Mouse (Mus musculus): ENCODE measurements around the gene Pcca.

Gene Pcca

DNA sequence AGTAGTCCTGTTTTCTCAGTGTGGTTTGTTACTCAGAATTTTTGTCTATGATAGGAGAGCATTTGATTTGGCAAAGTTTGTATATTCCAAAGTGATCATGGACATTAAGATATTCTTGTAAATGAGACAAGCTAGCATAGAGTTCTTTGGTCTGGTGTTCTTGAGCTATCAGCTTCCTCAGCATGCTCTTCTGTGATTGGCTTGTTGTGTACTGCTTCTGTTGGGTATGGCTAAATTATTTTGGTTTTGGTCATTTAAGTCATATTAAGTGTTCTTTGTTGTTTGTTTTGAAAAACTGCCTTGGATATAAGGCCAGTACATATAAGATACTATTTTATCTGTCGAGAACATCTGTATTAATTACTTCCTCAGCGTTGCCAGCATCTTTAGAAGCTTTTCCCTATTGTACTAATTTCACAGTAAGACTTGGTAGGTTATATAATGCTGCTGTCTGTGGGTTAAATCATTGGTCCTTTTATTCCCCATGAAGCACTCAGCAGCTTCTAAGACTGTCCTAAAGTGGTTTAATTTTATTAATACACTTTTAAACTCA, 105.1 kb downstream of the Pcca start:
- intact Hi-C loops (cut with DNase I), result loop anchor here (10.0 kb wide), 1 partner anchor 414 kb away; no protein-coding TSS in a partner anchor

DNA sequence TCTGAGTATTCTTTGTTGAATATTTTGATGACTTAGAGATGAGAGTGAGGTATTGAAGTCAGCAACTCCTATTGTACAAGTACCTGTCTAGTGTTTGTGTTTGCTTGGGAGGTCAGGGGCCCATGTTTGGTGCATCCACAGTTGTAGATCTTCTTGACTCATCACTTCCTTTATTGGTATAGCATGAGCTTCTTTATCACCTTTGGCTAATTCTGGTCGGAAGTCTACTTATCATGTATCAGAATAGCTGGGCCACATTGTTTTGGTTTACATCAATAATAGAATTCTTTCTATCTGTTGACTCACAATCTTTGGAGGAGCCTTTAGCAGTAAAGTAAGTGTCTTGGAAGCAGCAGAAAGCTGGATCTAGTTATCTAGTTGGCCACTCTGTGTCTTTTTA, 108.3 kb downstream of the Pcca start:
- intact Hi-C loops (cut with DNase I), result loop anchor here (5.0 kb wide), 1 partner anchor 45 kb away; no protein-coding TSS in a partner anchor

DNA sequence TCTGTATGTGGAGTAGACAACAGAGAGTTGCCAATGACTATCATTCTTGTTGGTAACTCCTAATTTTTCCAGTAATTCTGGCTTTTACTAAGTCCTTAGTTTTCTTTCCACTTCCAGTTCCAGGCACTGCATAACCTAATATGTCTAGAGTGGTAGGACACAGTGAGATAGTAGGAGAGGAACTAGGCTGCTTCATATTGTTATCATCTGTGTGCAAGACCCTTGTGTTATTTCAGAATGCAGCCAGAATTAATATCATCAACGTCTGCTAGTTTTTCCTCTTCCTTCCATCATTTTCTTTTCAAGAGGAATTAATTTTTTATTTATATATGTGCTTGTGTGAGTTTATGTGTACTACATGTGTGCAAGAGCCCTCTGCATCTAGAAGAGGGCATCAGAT, 114.1 kb downstream of the Pcca start:
- intact Hi-C loops (cut with DNase I), result no loop called here

DNA sequence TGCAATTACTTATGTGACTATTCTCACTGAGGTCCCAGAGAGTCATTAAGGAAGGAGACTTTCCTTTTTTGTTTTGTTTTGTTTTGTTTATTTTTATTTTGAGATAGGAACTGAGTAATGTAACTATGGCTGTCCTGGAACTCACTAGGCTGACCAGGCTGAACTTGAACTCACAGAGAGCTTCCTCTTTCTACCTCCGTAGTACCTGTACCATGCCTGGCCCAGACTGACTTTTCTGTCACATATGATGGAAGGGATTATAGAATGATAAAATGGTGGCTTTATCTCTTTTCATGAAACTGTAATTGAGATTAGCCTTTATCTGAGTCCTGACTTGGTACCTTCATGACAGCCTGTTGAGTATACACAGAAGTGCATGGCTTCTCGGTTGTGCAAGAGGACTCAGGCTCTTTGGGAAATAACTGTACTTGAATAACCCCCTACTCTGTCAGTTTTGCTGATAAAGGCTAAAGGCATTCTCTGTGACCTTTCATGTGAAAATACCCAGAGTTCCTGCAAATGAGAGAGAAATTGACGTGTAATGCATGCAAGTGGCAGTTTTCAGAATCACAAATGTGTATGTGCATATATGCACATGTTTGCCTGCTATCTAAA, 115.3 kb downstream of the Pcca start:
- intact Hi-C loops (cut with DNase I), result no loop called here

DNA sequence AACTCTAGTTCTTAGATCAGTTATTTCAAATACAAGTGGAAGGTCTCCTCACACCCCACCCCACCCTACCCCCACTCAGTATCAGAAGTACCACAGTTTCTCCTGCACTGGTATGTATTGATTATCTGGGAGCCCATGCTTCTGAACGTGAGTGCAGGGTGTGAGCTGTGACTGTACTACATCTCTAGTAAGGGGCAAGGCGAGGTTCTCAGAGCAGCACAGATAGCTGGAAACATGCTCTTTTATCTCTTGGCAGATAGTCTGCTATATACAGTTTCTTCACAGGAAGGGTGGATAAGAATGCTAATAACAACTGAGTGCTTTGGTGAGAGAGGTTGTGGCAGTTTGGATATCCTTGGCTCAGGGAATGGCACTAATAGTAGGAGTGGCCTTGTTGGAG, 117.6 kb downstream of the Pcca start:
- intact Hi-C loops (cut with DNase I), result no loop called here

DNA sequence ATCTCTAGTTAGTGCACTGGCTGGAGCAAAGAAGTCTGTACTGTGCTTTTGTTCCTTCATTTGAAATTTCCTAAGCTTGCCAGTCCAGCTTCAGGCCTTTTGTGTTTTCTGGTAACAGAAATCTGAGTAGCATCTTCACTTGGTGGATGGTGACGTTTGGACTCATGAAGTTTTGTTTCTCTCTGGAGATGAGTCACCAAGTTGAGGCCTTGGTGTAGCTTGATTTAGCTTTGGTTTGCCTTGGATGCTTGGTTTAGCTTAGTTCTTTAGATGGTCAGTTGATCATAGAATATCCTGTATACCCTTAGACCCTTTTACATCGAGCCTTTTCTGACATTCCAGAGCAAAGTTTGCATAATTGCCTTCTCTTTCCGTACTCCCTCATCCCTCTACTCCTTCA, 141.5 kb downstream of the Pcca start:
- intact Hi-C loops (cut with DNase I), result no loop called here

DNA sequence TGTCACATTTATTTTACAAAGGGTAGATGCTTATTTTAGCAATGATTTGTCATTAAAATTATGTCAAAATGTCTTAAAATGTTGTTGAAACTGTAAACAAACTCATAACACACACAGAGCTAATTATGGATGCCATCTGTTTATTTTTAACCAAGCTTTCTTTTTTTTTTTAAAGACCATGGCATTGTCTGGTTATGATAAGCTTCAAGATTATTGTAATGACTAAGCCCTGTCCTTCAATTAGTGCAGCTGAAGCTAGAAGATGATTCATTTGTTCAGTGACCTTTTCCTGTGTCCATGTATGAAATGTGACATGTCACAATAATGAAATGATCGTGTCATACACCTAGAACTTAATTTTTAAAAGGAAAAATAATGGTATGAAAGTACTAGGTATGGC, 149.5 kb downstream of the Pcca start:
- intact Hi-C loops (cut with DNase I), result no loop called here

DNA sequence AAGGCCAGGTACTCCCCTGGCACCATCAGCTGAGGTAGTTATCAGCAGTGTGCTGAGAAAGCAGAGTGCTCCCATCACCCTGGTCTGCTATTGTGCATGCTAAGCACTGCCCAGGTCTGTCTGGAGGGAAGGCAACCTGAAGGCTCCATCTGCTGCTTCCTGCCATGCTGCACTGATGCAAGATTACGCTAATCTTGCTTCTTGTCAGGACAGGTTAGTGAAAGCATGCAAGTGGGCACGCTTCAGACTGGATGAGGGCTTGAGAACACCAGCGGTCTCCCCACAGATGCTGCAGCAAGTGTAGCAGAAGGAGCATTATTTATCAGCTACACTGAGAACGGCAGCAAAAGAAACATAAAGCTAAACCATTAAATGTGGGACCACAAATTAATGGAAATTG, 150.1 kb downstream of the Pcca start:
- intact Hi-C loops (cut with DNase I), result no loop called here

DNA sequence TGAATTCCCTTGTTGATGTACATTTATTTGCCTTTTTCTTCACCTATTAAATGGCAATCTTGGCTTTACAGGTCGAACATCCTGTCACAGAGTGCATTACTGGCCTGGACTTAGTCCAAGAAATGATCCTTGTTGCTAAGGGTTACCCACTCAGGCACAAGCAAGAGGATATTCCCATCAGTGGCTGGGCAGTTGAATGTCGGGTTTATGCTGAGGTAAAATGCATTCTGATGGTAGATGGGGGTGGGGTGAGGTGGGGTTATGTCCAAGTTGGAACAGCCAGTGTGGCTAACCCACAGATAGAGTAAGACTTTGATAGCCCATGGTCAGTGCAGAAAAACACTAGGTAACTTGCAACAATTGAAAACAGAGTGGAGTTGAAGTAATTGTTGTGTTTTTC, 150.7 kb downstream of the Pcca start:
- intact Hi-C loops (cut with DNase I), result loop anchor here (5.0 kb wide), 1 partner anchor 43 kb away; no protein-coding TSS in a partner anchor

DNA sequence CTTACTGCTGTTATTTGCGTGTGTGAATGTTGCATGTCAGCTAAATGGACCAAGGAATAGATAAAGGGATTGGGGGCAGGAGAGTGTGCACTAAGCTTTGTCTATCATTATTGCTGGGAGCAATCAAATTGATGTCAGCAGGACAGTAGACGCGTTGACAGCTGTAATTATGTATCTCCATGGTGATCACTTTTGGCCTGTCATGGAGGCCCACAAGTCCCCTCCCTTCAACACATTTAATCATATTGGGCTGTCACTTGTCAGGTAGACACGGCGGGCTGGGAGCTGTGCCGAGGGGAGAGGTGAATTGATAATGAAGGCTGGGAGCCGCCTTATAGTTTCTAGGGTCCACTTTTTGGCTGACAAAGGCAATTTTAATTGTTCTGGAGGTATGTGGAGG, 153.3 kb downstream of the Pcca start:
- intact Hi-C loops (cut with DNase I), result loop anchor here (5.0 kb wide), 1 partner anchor 45 kb away; no protein-coding TSS in a partner anchor

DNA sequence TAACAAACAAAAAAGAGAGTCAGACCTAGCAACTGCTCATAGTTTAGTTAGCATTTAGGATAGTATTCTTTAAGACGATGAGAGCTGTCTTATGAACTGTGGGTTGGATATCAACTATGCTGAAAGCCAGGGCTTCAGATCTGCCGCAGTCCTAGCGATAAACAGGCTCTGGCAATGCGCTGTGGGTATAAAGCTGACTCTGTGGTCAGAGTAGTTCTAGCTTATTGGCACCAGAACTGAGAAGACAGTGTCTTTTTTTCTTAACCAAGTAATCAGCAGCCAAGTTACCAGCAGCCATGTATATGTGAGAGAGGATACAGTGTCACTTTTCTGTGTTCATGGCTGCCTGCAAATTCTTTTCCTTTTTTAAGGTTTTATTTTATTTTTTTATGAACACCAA, 154.3 kb downstream of the Pcca start:
- intact Hi-C loops (cut with DNase I), result loop anchor here (5.0 kb wide), 1 partner anchor 46 kb away; no protein-coding TSS in a partner anchor

DNA sequence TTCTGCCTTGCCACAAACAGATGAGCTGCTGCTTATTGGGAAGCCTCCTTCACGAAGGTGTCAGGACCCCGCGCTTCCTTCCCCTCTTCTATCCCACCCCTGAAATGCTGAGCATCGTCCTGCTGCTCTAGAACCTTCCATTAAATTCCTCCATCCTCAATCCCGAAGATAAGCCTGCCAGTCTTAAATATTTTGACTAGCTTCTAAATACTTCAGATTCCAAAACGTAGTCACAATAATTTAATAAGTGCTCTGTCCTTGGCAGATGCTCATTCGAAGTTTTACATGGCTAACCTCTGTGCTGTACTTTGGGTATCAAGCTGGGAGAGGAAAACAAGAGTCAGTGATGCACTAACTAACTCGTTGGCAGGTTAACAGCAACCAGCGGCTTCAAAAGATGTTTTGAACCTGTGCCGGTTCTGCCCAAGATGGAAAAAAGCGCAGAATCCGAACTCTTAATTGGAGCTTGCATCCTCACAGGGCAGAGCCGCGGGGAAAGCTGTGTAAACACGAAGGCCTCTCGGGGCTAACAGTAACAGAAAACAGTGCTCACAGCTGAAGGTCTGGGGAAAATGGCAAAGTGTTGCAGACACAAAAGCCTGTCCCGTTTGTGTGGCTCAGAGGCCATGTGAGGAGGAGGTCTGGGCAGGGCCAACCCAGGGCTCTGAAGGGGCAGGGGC, 155.2 kb downstream of the Pcca start:
- intact Hi-C loops (cut with DNase I), result loop anchor here (5.0 kb wide), 1 partner anchor 47 kb away; no protein-coding TSS in a partner anchor

DNA sequence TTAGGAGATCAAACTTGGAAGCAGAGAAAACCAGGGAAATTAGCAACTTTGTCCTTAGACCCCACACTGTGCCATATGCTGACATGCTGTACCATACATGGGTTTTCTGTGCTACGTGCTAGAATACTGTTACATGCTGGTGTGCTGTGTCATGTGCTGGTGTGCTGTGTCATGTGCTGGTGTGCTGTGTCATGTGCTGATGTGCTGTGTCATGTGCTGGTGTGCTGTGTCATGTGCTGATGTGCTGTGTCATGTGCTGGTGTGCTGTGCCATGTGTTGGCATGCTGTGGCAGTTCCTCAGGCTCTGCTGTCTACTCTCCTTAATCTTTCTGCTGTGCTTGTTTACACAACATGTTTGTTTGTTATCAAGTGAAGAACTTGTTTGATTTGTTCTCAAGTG, 157.4 kb downstream of the Pcca start:
- intact Hi-C loops (cut with DNase I), result no loop called here

DNA sequence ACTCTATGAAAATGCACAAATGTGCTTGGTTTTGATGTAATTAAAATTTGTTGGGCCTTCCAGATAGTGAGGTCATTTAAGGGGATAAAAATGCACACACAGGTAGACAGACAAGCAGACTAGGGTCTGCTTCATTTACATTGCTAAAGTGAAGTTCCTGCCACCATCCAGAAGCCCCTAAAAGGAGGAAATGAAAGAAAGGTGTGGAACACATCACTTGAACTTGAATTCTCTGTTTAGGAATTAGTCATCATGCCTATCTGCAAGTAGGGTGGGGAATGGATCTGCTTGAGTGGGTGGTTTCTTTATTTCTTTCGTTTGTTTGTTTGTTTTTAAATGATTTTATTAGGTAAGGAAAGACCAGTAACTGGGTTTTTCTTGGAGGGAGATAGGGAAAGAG, 166.2 kb downstream of the Pcca start:
- intact Hi-C loops (cut with DNase I), result no loop called here

DNA sequence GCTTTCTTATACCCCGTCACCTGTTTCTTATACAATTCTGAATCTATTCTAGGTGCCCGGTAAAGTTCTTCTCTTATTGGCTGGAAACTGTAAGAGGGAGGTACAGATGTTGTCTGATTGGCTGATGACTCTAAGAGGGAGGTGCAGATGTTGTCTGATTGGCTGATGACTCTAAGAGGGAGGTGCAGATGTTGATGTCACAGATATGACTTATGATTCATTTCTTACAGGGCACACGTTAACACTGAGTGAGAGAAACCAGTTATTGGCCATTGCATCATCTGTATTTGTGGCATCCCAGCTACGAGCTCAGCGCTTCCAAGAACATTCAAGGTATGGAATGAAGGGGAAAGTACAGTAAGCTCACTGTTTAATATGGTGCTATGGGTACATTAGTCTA, 179.7 kb downstream of the Pcca start:
- intact Hi-C loops (cut with DNase I), result no loop called here

DNA sequence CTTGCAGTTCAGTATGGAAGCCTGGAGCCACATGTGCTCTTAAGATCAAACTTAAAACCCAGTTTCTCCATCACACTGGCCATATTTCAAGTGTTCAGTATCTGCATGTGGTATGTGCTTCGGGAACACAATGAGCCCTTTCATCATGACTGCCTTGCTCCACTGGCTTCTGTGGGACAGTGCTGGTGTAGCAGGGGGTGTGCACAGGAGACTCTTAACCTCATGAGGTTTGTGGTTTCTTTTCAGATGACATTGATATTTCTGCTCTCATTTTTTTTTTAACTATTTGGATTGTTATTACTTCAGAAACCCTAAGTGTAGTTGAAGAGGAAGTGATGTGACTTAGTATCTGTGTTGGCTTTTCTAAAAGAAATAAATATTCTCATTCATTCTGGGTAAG, 180.8 kb downstream of the Pcca start:
- intact Hi-C loops (cut with DNase I), result no loop called here

DNA sequence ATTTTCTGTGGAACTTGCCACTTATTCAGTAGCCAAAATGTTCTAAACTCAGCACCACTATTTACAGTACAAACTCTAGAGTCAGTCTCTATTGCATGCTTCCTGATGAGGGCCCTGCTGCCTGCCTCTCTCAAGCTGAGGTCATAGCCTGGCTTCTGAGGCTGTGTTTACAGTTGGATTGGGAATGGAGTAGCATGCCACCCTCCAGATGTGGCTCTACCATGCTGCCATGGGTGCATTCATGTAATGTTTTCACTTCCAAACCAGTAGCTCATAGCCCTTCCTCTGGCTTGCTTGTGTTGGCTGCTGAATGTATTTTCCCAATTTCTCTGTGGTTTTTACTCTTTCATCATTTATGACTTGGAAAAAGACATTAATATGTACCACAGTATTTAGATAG, 181.9 kb downstream of the Pcca start:
- intact Hi-C loops (cut with DNase I), result no loop called here

DNA sequence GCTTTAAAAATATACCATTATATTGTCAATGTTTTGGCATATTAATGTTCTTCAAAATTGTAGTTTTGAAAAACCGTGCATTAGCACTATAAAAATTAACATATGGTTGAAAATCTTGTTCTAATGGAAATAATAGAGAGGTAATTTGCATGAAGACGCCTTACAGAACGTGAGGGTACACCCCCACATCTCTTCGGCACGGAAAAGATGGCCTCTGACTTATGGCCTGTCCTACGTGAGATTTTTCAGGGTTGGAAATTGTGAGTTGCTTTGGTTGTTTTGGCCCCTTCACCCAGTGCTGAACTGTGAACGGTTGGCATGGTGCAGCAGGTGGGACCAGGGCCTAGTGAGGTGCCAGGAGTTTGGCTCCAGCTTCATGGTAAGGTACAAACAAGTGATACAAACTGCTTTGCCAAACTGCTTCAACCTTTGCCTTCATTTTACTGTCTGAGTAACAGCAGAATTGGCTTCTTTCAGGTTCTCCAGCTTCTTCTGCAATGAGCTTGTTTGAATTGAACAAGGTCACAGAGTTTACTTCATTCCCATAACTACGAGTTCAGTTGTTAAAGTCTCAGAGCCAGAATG, 185.5 kb downstream of the Pcca start:
- intact Hi-C loops (cut with DNase I), result no loop called here

DNA sequence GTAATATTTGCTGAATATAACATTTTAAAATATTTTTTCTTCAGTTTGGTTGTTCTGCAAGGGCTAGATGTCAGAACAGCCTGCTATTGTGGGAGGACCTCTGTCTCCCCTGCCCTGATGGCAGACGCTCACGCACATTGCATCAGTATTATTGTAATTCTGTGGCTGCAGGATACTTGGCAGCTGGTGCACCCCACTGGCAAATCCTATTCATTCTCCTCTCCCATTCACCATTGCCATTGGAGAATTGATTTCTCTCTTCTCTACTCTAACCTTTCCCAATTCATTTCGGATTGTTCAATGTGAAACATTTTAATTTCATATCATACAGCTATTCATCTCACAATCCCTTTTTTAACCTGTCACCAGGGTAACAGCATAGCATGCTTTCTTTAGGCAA, 186.9 kb downstream of the Pcca start:
- intact Hi-C loops (cut with DNase I), result no loop called here

DNA sequence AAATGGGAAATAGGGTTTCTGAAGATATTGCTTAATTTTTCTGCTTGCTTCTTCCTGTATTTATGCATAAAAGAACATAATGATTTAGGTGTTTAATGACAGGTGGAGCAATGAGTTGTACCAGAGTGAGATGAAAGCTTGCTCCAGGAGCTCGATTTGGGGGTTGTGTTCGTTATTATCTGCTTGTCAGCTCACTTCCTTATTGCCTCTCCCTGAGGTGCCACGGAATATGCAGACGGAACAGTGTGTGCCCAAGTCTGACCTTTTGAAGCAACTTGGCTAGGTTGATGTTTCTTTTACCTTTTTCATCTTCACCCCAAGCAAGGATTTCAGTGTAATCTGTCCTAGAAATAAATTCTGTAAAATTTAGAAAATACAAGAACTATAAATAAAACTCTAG, 187.6 kb downstream of the Pcca start:
- intact Hi-C loops (cut with DNase I), result no loop called here

DNA sequence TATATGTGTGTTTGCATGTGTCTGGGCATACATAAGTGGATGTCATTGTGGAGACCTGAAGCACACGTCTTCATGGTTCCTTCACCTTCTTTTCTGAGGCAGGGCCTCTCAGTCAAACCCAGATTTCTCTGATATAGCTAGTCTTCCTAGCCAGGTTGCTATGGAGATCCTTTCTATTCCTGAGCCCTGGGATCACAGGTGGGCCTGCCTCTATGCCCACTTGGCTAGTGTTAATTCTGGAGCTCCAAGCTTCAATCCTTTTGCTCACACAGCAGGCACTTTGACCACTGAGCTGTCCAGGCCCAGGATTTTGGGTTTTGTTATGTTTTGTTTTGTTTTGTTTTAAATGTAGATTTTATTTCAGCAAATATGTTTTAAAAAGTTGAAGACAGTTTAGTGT, 192.3 kb downstream of the Pcca start:
- intact Hi-C loops (cut with DNase I), result no loop called here

DNA sequence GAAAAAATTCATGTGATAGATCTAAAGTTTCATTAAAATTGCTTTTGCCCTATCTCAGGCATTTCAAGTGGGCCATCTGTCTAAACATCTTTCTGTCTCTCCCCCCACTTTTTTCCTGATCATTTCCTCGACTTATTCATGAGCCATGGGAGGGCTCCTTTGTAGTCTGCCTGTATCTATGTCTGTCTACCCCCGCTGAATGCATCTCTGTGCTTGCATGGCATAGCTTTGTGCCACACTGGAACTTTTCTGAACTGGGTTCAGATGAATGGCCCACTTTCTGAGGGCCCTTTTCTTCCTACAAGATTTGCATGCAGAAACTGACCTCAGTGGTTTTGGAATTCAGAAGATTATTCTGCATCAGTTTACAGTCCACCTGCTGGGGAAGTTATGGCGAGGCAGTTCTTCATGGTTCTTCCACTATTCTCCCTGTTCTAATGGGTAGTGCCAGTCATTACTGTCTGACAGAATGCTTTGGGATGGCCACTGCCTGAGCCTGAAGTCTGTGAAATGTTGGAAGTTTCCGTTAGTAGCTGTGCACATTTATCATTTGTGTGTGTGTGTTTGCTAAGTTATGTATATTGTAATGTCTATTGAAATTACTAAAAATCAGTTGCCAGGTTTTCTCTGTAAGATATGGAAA, 195.4 kb downstream of the Pcca start:
- intact Hi-C loops (cut with DNase I), result no loop called here

Measured in adrenal gland (tissue).